Mouse (Mus musculus) brain, embryonic 14.5 days (tissue): ENCODE measurements around the gene Gm5447.

Experiments used
- CTCF ChIP-seq: fragments of 200-500 bp; IDR thresholded peaks from 2 replicates; pipeline ENCODE4 v1.5.1; 2012; ENCODE audit warnings: inconsistent platforms, mild to moderate bottlenecking, moderate library complexity, borderline replicate concordance; ENCODE audit not compliant: insufficient read depth, insufficient read length; ENCODE audit errors: extremely low read depth
- POLR2A ChIP-seq: fragments of 200-500 bp; IDR thresholded peaks from 2 replicates; pipeline ENCODE4 v1.6.1; 2012; ENCODE audit warnings: mild to moderate bottlenecking, inconsistent platforms, borderline replicate concordance; ENCODE audit not compliant: poor library complexity, insufficient read depth, insufficient read length, severe bottlenecking; ENCODE audit errors: extremely low read depth

DNA sequence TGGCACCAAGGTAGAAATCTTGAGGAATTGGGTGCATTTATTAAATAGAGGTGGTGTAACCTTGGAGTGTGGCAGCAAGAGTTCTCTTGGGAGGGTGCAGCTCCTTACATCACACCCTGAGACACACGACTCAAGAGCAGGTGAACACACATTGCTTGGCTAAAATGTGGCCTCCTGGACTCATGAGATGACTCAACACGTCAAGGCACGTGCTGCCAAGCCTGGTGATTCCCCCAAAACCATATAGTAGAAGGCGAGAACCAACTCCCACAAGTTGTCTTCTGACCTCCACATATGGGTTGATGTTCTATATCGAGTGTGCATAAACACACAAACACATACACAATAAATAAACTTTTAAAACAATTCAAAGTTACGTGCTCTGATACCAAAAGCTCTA, 25.8 kb downstream of the Gm5447 start:
- no peak for TF ChIP-seq CTCF
- no peak for TF ChIP-seq POLR2A
